Mouse (Mus musculus): ENCODE measurements around the gene Serpinf2. TPM values are rescaled to one million over a fixed set of nuclear protein-coding genes. Genes with fewer than 3 reads are reported as not detected.

Gene Serpinf2
- polyA plus RNA-seq, 1 experiment = 0.06 TPM

DNA sequence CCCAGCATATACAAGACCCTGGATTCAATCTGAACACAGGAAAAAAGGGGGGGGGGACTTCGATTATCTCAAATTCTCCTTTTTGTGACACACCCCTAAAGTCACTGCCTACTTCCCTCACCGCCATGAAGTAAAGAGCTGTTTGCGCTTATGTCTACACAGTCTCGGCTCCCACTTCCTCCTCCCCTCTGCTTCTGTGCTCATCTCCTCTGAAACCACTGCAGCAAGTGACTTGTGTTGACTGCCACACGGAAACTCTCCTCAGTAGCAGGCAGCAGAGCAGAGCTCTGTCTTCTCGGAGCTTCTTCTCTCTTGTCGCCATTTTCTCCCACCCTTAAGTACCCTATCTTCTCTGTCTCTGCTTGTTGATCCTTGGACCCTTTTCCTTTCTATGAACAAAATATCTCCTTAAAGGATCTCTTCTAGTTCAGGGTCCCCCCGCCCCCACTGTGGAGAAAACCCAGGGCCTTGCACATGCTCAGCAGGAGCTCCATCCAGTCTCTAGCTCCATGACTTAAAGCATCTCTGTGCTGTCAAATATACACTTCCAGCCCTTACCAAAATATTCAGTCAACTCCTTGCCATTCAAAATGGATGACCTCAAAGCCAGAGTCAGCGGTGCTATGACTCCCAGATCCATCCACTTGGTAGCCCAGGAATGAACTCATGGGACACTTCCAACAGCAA lies 10.2 kb downstream of the Serpinf2 start:
- H3K27me3 ChIP-seq (ENCODE audit: control insufficient read depth, insufficient read depth, insufficient read length) = no peaks in the 10 kb centered on the region
- no peak for TF ChIP-seq MYOD1 (IDR thresholded peaks at IDR 0.05; ENCODE audit: control insufficient read depth in 1 of 3, insufficient read length in 2 of 3, low read depth in 2 of 3)
- H3K4me2 ChIP-seq (ENCODE audit: low read depth) = no peak overlapping the region
- no peaks in the 10 kb centered on the region for H3K36me3 ChIP-seq (ENCODE audit: control insufficient read depth, insufficient read depth)
- no peak overlapping the region for H3ac ChIP-seq (ENCODE audit: control insufficient read depth, insufficient read length)
- H3K79me2 ChIP-seq (ENCODE audit: control insufficient read depth, insufficient read depth) = no peaks in the 10 kb centered on the region
- no peak overlapping the region for H3K4me3 ChIP-seq

DNA sequence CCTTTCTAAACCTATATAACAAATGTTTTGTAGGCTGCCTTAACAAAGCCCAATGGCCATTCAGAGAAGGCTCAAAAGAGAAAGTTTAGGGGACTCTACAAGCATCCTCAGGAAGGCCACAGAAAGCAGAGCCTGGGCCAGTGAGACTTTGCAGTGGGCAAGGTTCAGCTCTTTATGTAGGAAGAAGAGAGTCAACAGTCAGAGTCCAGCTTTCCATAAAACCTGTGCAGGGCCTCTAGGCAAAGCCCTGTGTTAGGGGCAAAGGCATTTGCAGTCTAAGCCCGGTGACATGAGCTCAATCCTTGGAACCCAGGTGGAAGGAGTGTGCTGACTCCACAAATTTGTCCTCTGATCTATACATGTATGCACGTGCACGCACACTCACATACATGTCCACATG lies 14.9 kb downstream of the Serpinf2 start:
- peaks cover 29% of the 10 kb centered on the region for H3K79me2 ChIP-seq (ENCODE audit: control insufficient read depth, insufficient read depth)
- no peak overlapping the region for H3ac ChIP-seq (ENCODE audit: control insufficient read depth, insufficient read length)
- H3K4me3 ChIP-seq = no peak overlapping the region
- H3K4me2 ChIP-seq (ENCODE audit: low read depth) = no peak overlapping the region
- H3K36me3 ChIP-seq (ENCODE audit: control insufficient read depth, insufficient read depth) = no peaks in the 10 kb centered on the region
- TF ChIP-seq CEBPB (IDR thresholded peaks at IDR 0.05; ENCODE audit: insufficient read depth, poor library complexity, severe bottlenecking) (no peak), E2F4 (IDR thresholded peaks at IDR 0.05; ENCODE audit: insufficient read depth) (no peak), TCF12 (IDR thresholded peaks at IDR 0.05; ENCODE audit: insufficient read depth, poor library complexity, severe bottlenecking) (no peak), TCF3 (IDR thresholded peaks at IDR 0.05; ENCODE audit: insufficient read length, low read depth) (no peak)
- no peaks in the 10 kb centered on the region for H3K27me3 ChIP-seq (ENCODE audit: control insufficient read depth, insufficient read depth, insufficient read length)

GRCm38 (mm10) chr11:75424033-75424432 lies 15.4 kb downstream of the Serpinf2 start:
- H3K27me3 ChIP-seq (ENCODE audit: control insufficient read depth, insufficient read depth, insufficient read length) = no peaks in the 10 kb centered on the region
- H3K4me3 ChIP-seq = no peak overlapping the region
- TF ChIP-seq E2F4 (IDR thresholded peaks at IDR 0.05; ENCODE audit: insufficient read depth) = no peak
- no peak for TF ChIP-seq TCF12 (IDR thresholded peaks at IDR 0.05; ENCODE audit: insufficient read depth, poor library complexity, severe bottlenecking)
- no peak for TF ChIP-seq USF1 (IDR thresholded peaks at IDR 0.05; ENCODE audit: low read depth)
- no peak for TF ChIP-seq CEBPB (IDR thresholded peaks at IDR 0.05; ENCODE audit: insufficient read depth, poor library complexity, severe bottlenecking)
- no peak for TF ChIP-seq MYOD1 (IDR thresholded peaks at IDR 0.05; ENCODE audit: control insufficient read depth in 1 of 3, insufficient read length in 2 of 3, low read depth in 2 of 3)
- no peak for TF ChIP-seq POLR2AphosphoS2 (IDR thresholded peaks at IDR 0.05; ENCODE audit: insufficient read length, low read depth)
- TF ChIP-seq POLR2A (IDR thresholded peaks at IDR 0.05; ENCODE audit: insufficient read length, low read depth) = no peak
- TF ChIP-seq TCF3 (IDR thresholded peaks at IDR 0.05; ENCODE audit: insufficient read length, low read depth) = no peak
- TF ChIP-seq MAX (IDR thresholded peaks at IDR 0.05; ENCODE audit: low read depth) = no peak
- TF ChIP-seq SRF (IDR thresholded peaks at IDR 0.05; ENCODE audit: control insufficient read depth, insufficient read length, low read depth) = no peak
- no peak for TF ChIP-seq REST (IDR thresholded peaks at IDR 0.05; ENCODE audit: insufficient read depth, insufficient read length)
- TF ChIP-seq MYOG (IDR thresholded peaks at IDR 0.05; ENCODE audit: control insufficient read depth in 1 of 3, insufficient read depth in 1 of 3, insufficient read length in 2 of 3, low read depth in 2 of 3) = no peak
- no peaks in the 10 kb centered on the region for H3K36me3 ChIP-seq (ENCODE audit: control insufficient read depth, insufficient read depth)
- H3K79me2 ChIP-seq (ENCODE audit: control insufficient read depth, insufficient read depth) = peaks cover 29% of the 10 kb centered on the region
- no peak overlapping the region for H3K4me2 ChIP-seq (ENCODE audit: low read depth)
- no peak overlapping the region for H3ac ChIP-seq (ENCODE audit: control insufficient read depth, insufficient read length)

GRCm38 (mm10) chr11:75423091-75423490 lies 16.3 kb downstream of the Serpinf2 start:
- no peaks in the 10 kb centered on the region for H3K27me3 ChIP-seq (ENCODE audit: control insufficient read depth, insufficient read depth, insufficient read length)

GRCm38 (mm10) chr11:75422013-75422792 lies 17.2 kb downstream of the Serpinf2 start, which contains the start of gene Serpinf1:
TSS of gene Serpinf1 (minus strand) at chr11:75422701.
- peak within 1 kb of the TSS; percentile 89 for H3K4me3 ChIP-seq
- H3K4me2 ChIP-seq (ENCODE audit: low read depth) = peak within 1 kb of the TSS; percentile 88
- H3K27me3 ChIP-seq (ENCODE audit: control insufficient read depth, insufficient read depth, insufficient read length) = no peaks in the 10 kb centered on the region
- H3K79me2 ChIP-seq (ENCODE audit: control insufficient read depth, insufficient read depth) = peaks cover 43% of the 10 kb centered on the region
- H3K36me3 ChIP-seq (ENCODE audit: control insufficient read depth, insufficient read depth) = peaks cover 11% of the 10 kb centered on the region
- no peak for TF ChIP-seq REST (IDR thresholded peaks at IDR 0.05; ENCODE audit: insufficient read depth, insufficient read length)
- TF ChIP-seq POLR2A (IDR thresholded peaks at IDR 0.05; ENCODE audit: insufficient read length, low read depth) = peak; percentile 87
- TF ChIP-seq CEBPB (IDR thresholded peaks at IDR 0.05; ENCODE audit: insufficient read depth, poor library complexity, severe bottlenecking) = peak; percentile 96
- TF ChIP-seq POLR2AphosphoS2 (IDR thresholded peaks at IDR 0.05; ENCODE audit: insufficient read length, low read depth) = peak; percentile 80
- TF ChIP-seq MYOG (IDR thresholded peaks at IDR 0.05; ENCODE audit: control insufficient read depth in 1 of 3, insufficient read depth in 1 of 3, insufficient read length in 2 of 3, low read depth in 2 of 3) = no peak
- peak; percentile 93 for TF ChIP-seq MAX (IDR thresholded peaks at IDR 0.05; ENCODE audit: low read depth)
- H3ac ChIP-seq (ENCODE audit: control insufficient read depth, insufficient read length) = peak within 1 kb of the TSS; percentile 64

More at GRCm38 (mm10) chr11:75423091-75423490, 16.3 kb downstream of the Serpinf2 start:
- Histone ChIP-seq H3K79me2 (ENCODE audit: control insufficient read depth, insufficient read depth) (peaks cover 34% of the 10 kb centered on the region), H3K36me3 (ENCODE audit: control insufficient read depth, insufficient read depth) (peaks cover 3% of the 10 kb centered on the region), H3K4me3 (peak overlapping the region; percentile 89), H3K4me2 (ENCODE audit: low read depth) (peak overlapping the region; percentile 88), H3ac (ENCODE audit: control insufficient read depth, insufficient read length) (peak overlapping the region; percentile 64)
- peak; percentile 72 to 90 (median 84) for TF ChIP-seq MYOD1 (IDR thresholded peaks at IDR 0.05; ENCODE audit: control insufficient read depth in 1 of 3, insufficient read length in 2 of 3, low read depth in 2 of 3)
- no peak for TF ChIP-seq CEBPB (IDR thresholded peaks at IDR 0.05; ENCODE audit: insufficient read depth, poor library complexity, severe bottlenecking)
